Mouse (Mus musculus): ENCODE measurements around the gene Ubtd2.

The Ubtd2 gene

DNA sequence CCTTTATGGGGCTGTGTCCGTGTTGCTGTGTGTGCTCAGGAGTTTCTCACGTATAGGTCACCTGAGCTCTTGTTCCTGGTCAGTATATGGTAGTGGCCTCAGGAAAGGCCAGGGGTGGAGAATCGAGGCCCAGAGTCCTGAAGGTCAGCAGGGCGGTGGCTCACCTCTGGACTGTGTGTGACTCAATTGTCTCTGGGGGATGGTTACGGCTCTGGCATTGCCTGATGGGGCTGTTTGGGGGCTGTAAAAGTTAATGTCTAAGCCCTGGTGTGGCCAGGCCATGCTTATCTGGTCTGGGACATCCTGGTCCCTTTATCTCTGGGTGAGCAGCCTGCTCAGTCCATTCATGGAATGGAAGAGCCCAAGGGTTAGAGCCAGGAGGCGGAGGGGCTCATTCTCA, 111.0 kb downstream of the Ubtd2 start:
- DNase-seq: no peak
